Mouse (Mus musculus): ENCODE results near the gene Gm5105.

- no peak for TF ChIP-seq GATA1 (IDR thresholded peaks at IDR 0.05; ENCODE audit: borderline replicate concordance, low read length)
- no peak for TF ChIP-seq FLI1 (IDR thresholded peaks at IDR 0.05; ENCODE audit: low read length)
Observed at GRCm38 (mm10) chr3:138061205-138061911, 5.8 kb downstream of the Gm5105 start.
